Mouse (Mus musculus): ENCODE results near the gene Adssl1. TPM values are rescaled to one million over a fixed set of nuclear protein-coding genes. Genes with fewer than 3 reads are reported as not detected.

The Adssl1 gene
- total and polyA plus RNA-seq, 3 experiments = 10.7 to 39.1 (median 11.0) TPM

GRCm38 (mm10) chr12:112654076-112654475 lies 34.2 kb downstream of the Adssl1 start:
- DNase-seq = no peak

- DNase-seq = peak; percentile 82
Observed at GRCm38 (mm10) chr12:112658619-112659018, 38.8 kb downstream of the Adssl1 start.

GRCm38 (mm10) chr12:112659109-112659508 lies 39.3 kb downstream of the Adssl1 start:
- peak; percentile 78 for DNase-seq

GRCm38 (mm10) chr12:112660576-112661326 lies 40.9 kb downstream of the Adssl1 start:
- no peak for DNase-seq

GRCm38 (mm10) chr12:112661327-112661605 lies 41.4 kb downstream of the Adssl1 start:
- DNase-seq = no peak

- DNase-seq = peak; percentile 42
Observed at GRCm38 (mm10) chr12:112661851-112662250, 42.0 kb downstream of the Adssl1 start.

GRCm38 (mm10) chr12:112663303-112663702 lies 43.5 kb downstream of the Adssl1 start:
- no peak for DNase-seq

GRCm38 (mm10) chr12:112663716-112664115 lies 43.9 kb downstream of the Adssl1 start:
- no peak for DNase-seq

- no peak for DNase-seq
Observed at GRCm38 (mm10) chr12:112664124-112664523, 44.3 kb downstream of the Adssl1 start.

GRCm38 (mm10) chr12:112664656-112665055 lies 44.8 kb downstream of the Adssl1 start:
- no peak for DNase-seq

- DNase-seq = peak; percentile 80
Observed at GRCm38 (mm10) chr12:112665445-112665844, 45.6 kb downstream of the Adssl1 start.

- DNase-seq = no peak
Observed at GRCm38 (mm10) chr12:112665881-112666544, 46.2 kb downstream of the Adssl1 start.

GRCm38 (mm10) chr12:112667619-112668297 lies 47.9 kb downstream of the Adssl1 start:
- DNase-seq = peak; percentile 71

- DNase-seq = peak; percentile 94
Observed at GRCm38 (mm10) chr12:112670718-112671393, 51.0 kb downstream of the Adssl1 start.

GRCm38 (mm10) chr12:112671891-112672290 lies 52.0 kb downstream of the Adssl1 start:
- peak; percentile 58 for DNase-seq

- peak; percentile 87 for DNase-seq
Observed at GRCm38 (mm10) chr12:112672744-112673575, 53.1 kb downstream of the Adssl1 start.

- peak; percentile 67 for DNase-seq
Observed at GRCm38 (mm10) chr12:112673576-112674091, 53.8 kb downstream of the Adssl1 start.

- DNase-seq = peak; percentile 87
Observed at GRCm38 (mm10) chr12:112674132-112675011, 54.5 kb downstream of the Adssl1 start, which contains the start of gene Akt1. Akt1 (minus strand) TSS chr12:112674884.

- peak; percentile 92 for DNase-seq
Observed at GRCm38 (mm10) chr12:112675245-112676035, 55.6 kb downstream of the Adssl1 start.

Data from adrenal gland, adult 2 months (tissue).